Mouse (Mus musculus) stomach, embryonic 14.5 days (tissue): ENCODE results near the gene Mocs2. TPM values are rescaled to one million over a fixed set of nuclear protein-coding genes. Genes with fewer than 3 reads are reported as not detected.
A peak's percentile ranks its signal among the peaks of the same experiment; 100 is the strongest.

Experiments
- ATAC-seq: fragments of 200-750 bp; cut with Nextera tagmentation; 2 replicates; pipeline ENCODE4 v1.8.0; 2017; ENCODE audit warnings: low read depth, moderate TSS enrichment; ENCODE audit not compliant: insufficient number of reproducible peaks, insufficient read depth, low FRiP score
- H3K27ac ChIP-seq: fragments of 300-500 bp; sonication (generic); 2 replicates; pipeline ENCODE4 v1.5.1; 2014; ENCODE audit warnings: mild to moderate bottlenecking, low read length, moderate library complexity, mixed read lengths
- H3K27me3 ChIP-seq: fragments of 300-500 bp; sonication (generic); 2 replicates; pipeline ENCODE4 v1.6.1; 2014; ENCODE audit warnings: low read length, control low read depth, mixed read lengths; ENCODE audit not compliant: control insufficient read depth, insufficient read depth
- H3K36me3 ChIP-seq: fragments of 300-500 bp; sonication (generic); 2 replicates; pipeline ENCODE4 v1.6.1; 2014; ENCODE audit warnings: mild to moderate bottlenecking, control low read depth, low read length, moderate library complexity, mixed read lengths; ENCODE audit not compliant: control insufficient read depth, insufficient read depth
- H3K4me1 ChIP-seq: fragments of 300-500 bp; sonication (generic); 2 replicates; pipeline ENCODE4 v1.6.1; 2014; ENCODE audit warnings: low read length, control low read depth, mixed read lengths; ENCODE audit not compliant: control insufficient read depth, insufficient read depth
- H3K4me2 ChIP-seq: fragments of 300-500 bp; sonication (generic); replicated peaks from 2 replicates; pipeline ENCODE4 v1.6.1; 2014; ENCODE audit warnings: low read depth, low read length, control low read depth
- H3K4me3 ChIP-seq: fragments of 300-500 bp; sonication (generic); 2 replicates; pipeline ENCODE4 v1.5.1; 2014; ENCODE audit warnings: low read depth, low read length, control low read depth
- H3K9ac ChIP-seq: fragments of 300-500 bp; sonication (generic); replicated peaks from 2 replicates; pipeline ENCODE4 v1.6.1; 2014; ENCODE audit warnings: low read depth, mild to moderate bottlenecking, control low read depth, low read length, moderate library complexity, mixed read lengths
- H3K9me3 ChIP-seq: fragments of 300-500 bp; sonication (generic); 2 replicates; pipeline ENCODE4 v1.6.1; 2016; ENCODE audit warnings: low read depth, low read length, control low read depth; ENCODE audit not compliant: control insufficient read depth
- WGBS: fragments of 180-500 bp; shearing (Covaris S2); extraction: QIAGEN DNeasy Blood & Tissue Kit; methylation state at CpG from one replicate; pipeline ENCODE4 v1.1.7; 2014; 5-methylcytosine and 5-hydroxymethylcytosine counted together
- polyA plus RNA-seq: library from polyadenylated mRNA; unstranded; fragments of >200 nt; fragmentation: Nextera tagmentation; extraction: Ambion mirVana; gene quantifications from 2 replicates; pipeline ENCODE4 v1.2.1, GENCODE M21; 2014

Gene Mocs2
- polyA plus RNA-seq, 1 experiment from 2014 or later = 97.0 TPM

- H3K36me3 ChIP-seq = peaks cover 25% of the 10 kb centered on the region
- no peak overlapping the region for H3K4me3 ChIP-seq
- WGBS = 92% methylated on average over 6 of the region's 6 CpGs
- H3K27ac ChIP-seq = no peak overlapping the region
- no peaks in the 10 kb centered on the region for H3K9me3 ChIP-seq
- no peak for ATAC-seq
- no peaks in the 10 kb centered on the region for H3K27me3 ChIP-seq
- H3K4me2 ChIP-seq = no peak overlapping the region
- H3K9ac ChIP-seq = no peak overlapping the region
- no peaks in the 10 kb centered on the region for H3K4me1 ChIP-seq
These were observed 7.4 kb downstream of the Mocs2 start for GRCm38 (mm10) chr13:114825377-114825855.

DNA sequence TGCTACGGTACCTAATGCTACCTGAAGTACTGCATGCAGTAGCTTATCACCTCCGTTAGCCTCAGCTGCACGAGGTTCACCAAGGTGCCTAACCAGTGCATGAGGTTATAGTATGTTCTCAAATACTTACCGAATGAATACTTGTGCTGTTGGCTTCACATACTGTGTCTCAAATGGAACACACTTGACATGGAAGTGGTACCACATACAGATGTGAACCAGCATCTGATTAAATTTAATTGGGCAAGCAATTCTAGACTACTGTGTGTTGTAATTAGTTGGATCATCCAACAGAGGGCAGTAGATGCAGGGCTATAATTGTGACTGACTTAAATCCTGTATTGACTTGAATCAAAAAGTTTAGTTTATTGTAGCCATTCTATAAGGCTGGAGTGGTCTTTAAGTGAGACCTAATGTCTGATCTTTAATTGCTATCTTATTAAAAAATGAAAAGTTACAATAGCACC, 13.4 kb downstream of the Mocs2 start:
- Histone ChIP-seq H3K4me3 (no peak overlapping the region), H3K9ac (no peak overlapping the region), H3K9me3 (no peaks in the 10 kb centered on the region), H3K36me3 (peaks cover 28% of the 10 kb centered on the region), H3K27ac (no peak overlapping the region), H3K4me2 (no peak overlapping the region), H3K27me3 (no peaks in the 10 kb centered on the region), H3K4me1 (no peaks in the 10 kb centered on the region)
- 82% methylated on average over 4 of the region's 4 CpGs for WGBS
- ATAC-seq = peak; percentile 54; the same call in 1 of the 2 replicates

DNA sequence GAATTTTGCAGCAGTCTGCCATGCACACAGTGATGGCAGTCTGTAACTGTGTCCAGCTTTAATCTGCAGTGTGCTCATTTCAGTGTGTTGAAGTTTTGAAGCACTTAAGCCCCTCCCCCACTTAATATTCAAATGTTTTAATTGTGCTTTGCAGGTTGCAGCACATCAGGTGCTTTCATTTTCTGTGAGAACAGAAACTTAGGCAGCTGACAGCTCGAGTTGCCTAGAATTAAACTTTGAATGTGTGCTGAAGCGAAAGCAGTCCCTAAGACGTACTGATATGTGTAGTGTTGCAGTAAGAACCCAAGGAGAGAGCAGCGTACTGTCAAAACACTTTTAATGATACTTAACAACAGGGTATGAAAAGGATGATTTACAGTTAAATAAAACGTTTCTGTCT, 14.7 kb downstream of the Mocs2 start:
- Histone ChIP-seq H3K27me3 (no peaks in the 10 kb centered on the region), H3K9me3 (no peaks in the 10 kb centered on the region), H3K36me3 (peaks cover 17% of the 10 kb centered on the region), H3K27ac (no peak overlapping the region), H3K4me3 (no peak overlapping the region), H3K4me2 (no peak overlapping the region), H3K9ac (no peak overlapping the region), H3K4me1 (no peaks in the 10 kb centered on the region)
- ATAC-seq = no peak
- WGBS = 58% methylated on average over 5 of the region's 5 CpGs

DNA sequence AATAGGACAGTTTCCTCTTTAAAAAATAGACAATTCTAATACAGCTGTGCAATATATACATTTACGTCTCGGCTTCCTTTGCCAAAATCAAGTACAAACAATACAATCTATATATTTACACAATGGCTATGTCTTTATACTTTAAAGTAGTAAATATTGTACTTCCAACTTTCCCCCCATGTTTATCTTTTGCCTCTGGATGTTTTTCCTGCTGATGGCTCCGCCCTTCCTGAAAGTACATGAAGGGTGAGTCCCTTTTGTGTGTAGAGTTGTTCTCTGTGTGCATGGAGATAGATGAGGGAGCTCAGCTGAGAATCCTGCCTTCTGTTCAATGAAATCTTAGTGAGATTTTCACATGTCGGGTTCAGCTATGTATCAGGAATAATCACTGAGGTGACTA, 15.3 kb downstream of the Mocs2 start:
- Histone ChIP-seq H3K4me2 (no peak overlapping the region), H3K4me1 (no peaks in the 10 kb centered on the region), H3K27me3 (no peaks in the 10 kb centered on the region), H3K4me3 (no peak overlapping the region), H3K9ac (no peak overlapping the region), H3K27ac (0 out of 2 replicates have a peak overlapping the region, but pooled peaks have one; percentile 33), H3K36me3 (peaks cover 14% of the 10 kb centered on the region), H3K9me3 (no peaks in the 10 kb centered on the region)
- no peak for ATAC-seq
- WGBS = 54% methylated on average over 4 of the region's 4 CpGs

DNA sequence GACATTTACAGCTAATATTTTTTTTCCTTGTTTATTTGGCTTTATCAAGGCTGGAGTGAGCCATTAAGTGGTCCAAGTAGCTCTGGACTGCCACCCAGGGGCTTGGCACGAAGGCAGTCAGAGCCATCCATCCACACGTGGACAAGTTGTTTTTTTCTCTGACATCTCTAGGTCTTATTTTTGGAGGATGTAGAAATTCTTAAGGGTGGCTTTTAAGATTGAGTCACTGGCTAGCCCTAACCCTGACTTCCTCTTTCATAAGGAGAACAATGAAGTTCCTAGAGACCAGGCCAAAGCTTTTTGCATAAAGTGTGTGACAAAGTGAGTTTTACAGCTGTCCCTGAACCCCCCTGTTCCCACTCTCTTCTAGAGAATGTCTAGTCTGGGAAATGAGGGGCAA, 16.5 kb downstream of the Mocs2 start:
- H3K27ac ChIP-seq = no peak overlapping the region
- ATAC-seq = no peak
- 49% methylated on average over 2 of the region's 2 CpGs for WGBS
- H3K9ac ChIP-seq = no peak overlapping the region
- H3K4me1 ChIP-seq = peaks cover 7% of the 10 kb centered on the region; the same call in 1 of the 2 replicates
- no peaks in the 10 kb centered on the region for H3K27me3 ChIP-seq
- H3K9me3 ChIP-seq = no peaks in the 10 kb centered on the region
- H3K4me3 ChIP-seq = no peak overlapping the region
- H3K36me3 ChIP-seq = peaks cover 11% of the 10 kb centered on the region
- no peak overlapping the region for H3K4me2 ChIP-seq

- no peak overlapping the region for H3K27ac ChIP-seq
- 84% methylated on average over 7 of the region's 7 CpGs for WGBS
- H3K9me3 ChIP-seq = no peaks in the 10 kb centered on the region
- H3K4me1 ChIP-seq = peaks cover 7% of the 10 kb centered on the region; the same call in 1 of the 2 replicates
- no peak for ATAC-seq
- no peak overlapping the region for H3K4me3 ChIP-seq
- no peaks in the 10 kb centered on the region for H3K27me3 ChIP-seq
- H3K9ac ChIP-seq = no peak overlapping the region
- H3K4me2 ChIP-seq = no peak overlapping the region
- peaks cover 3% of the 10 kb centered on the region; the same call in 1 of the 2 replicates for H3K36me3 ChIP-seq
These were observed 19.0 kb downstream of the Mocs2 start for GRCm38 (mm10) chr13:114837061-114837460.

DNA sequence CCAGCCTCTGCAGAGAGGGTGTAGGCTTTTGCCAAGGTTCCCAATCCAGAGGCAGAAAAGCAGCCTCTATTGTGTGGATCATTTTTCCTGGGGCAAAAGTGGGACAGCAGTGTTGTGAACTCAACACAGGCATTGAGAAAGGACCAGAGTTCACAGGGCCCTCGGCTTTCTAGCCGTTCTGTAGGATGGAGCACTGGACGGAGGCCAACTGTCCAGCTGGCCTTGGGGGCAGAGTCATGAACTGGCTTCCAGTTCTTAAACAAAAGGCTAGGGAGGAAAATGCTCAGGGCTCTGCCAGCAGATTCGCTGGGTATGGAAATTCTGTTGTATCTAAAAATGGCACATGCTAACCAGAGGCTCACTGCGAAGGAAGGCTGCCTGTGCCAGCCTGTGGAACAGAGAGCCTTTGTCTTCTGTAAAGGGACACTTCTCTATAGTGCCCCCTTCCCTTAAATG, 20.5 kb downstream of the Mocs2 start:
- 48% methylated on average over 5 of the region's 5 CpGs for WGBS

GRCm38 (mm10) chr13:114839098-114839497, 21.1 kb downstream of the Mocs2 start:
- peaks cover 3% of the 10 kb centered on the region; the same call in 1 of the 2 replicates for H3K36me3 ChIP-seq
- ATAC-seq = peak; percentile 48; the same call in 1 of the 2 replicates
- H3K27me3 ChIP-seq = no peaks in the 10 kb centered on the region
- H3K27ac ChIP-seq = peak overlapping the region; percentile 76
- H3K4me1 ChIP-seq = peaks cover 7% of the 10 kb centered on the region; the same call in 1 of the 2 replicates
- H3K9ac ChIP-seq = no peak overlapping the region
- 65% methylated on average over 9 of the region's 9 CpGs for WGBS
- no peak overlapping the region for H3K4me3 ChIP-seq
- no peaks in the 10 kb centered on the region for H3K9me3 ChIP-seq
- no peak overlapping the region for H3K4me2 ChIP-seq

More for the DNA sequence above, 20.5 kb downstream of the Mocs2 start:
- Histone ChIP-seq H3K9me3 (no peaks in the 10 kb centered on the region), H3K36me3 (peaks cover 3% of the 10 kb centered on the region; the same call in 1 of the 2 replicates), H3K4me3 (no peak overlapping the region), H3K4me2 (no peak overlapping the region), H3K4me1 (peaks cover 7% of the 10 kb centered on the region; the same call in 1 of the 2 replicates), H3K27ac (peak overlapping the region; percentile 76), H3K27me3 (no peaks in the 10 kb centered on the region), H3K9ac (no peak overlapping the region)
- peak; percentile 61; the same call in 1 of the 2 replicates for ATAC-seq

- no peak for ATAC-seq
- H3K9me3 ChIP-seq = no peaks in the 10 kb centered on the region
- no peak overlapping the region for H3K4me2 ChIP-seq
- H3K9ac ChIP-seq = no peak overlapping the region
- no peak overlapping the region for H3K27ac ChIP-seq
- no peak overlapping the region for H3K4me3 ChIP-seq
- 70% methylated on average over 4 of the region's 4 CpGs for WGBS
- H3K36me3 ChIP-seq = peaks cover 3% of the 10 kb centered on the region; the same call in 1 of the 2 replicates
- H3K27me3 ChIP-seq = no peaks in the 10 kb centered on the region
- peaks cover 7% of the 10 kb centered on the region; the same call in 1 of the 2 replicates for H3K4me1 ChIP-seq
These were observed 22.5 kb downstream of the Mocs2 start for GRCm38 (mm10) chr13:114840545-114840944.
